Mouse (Mus musculus) left cerebral cortex, adult 18-20 months (tissue): ENCODE measurements at regions not wholly inside any gene's neighbourhood (a gene's known extent, or its start where the extent isn't known, plus 50 kb on each side); places are given as distances from the start of the nearest gene placed in this dataset.
"Not testable (repeated sequence)": the region's sequence is repeated elsewhere in the genome, so short reads cannot be mapped to it uniquely, and the experiment has no call there.

Source experiments
- DNase-seq, 2 experiments: peaks; one replicate each; pipeline ENCODE4 v3.0.0; 2021 to 2022; ENCODE audit warnings: low spot score in 2 of 2, mixed read lengths in 1 of 2

- no peak for DNase-seq
These were observed 196.2 kb upstream of the Speer4f2 start for GRCm38 (mm10) chr5:17176771-17177170.

GRCm38 (mm10) chr5:17208554-17209283, 164.3 kb upstream of the Speer4f2 start:
- no peak for DNase-seq

- DNase-seq = no peak
These were observed 162.2 kb upstream of the Speer4f2 start for GRCm38 (mm10) chr5:17210723-17211245.

GRCm38 (mm10) chr5:17223542-17223941, 149.4 kb upstream of the Speer4f2 start:
- not testable (repeated sequence) for DNase-seq

GRCm38 (mm10) chr5:17247732-17248606, 125.0 kb upstream of the Speer4f2 start:
- DNase-seq = no peak

GRCm38 (mm10) chr5:17260541-17261325, 112.2 kb upstream of the Speer4f2 start:
- DNase-seq = no peak

- DNase-seq = no peak
These were observed 110.9 kb upstream of the Speer4f2 start for GRCm38 (mm10) chr5:17262126-17262525.

GRCm38 (mm10) chr5:17271153-17271552, 101.8 kb upstream of the Speer4f2 start:
- DNase-seq = no peak

- DNase-seq = no peak
These were observed 101.1 kb upstream of the Speer4f2 start for GRCm38 (mm10) chr5:17271722-17272479.

GRCm38 (mm10) chr5:17275346-17275745, 97.6 kb upstream of the Speer4f2 start:
- DNase-seq = no peak

GRCm38 (mm10) chr5:17276782-17277578, 96.0 kb upstream of the Speer4f2 start:
- no peak for DNase-seq

GRCm38 (mm10) chr5:17280203-17280602, 92.8 kb upstream of the Speer4f2 start:
- no peak for DNase-seq

- DNase-seq = no peak
These were observed 92.0 kb upstream of the Speer4f2 start for GRCm38 (mm10) chr5:17280951-17281350.

GRCm38 (mm10) chr5:17289028-17289427, 84.0 kb upstream of the Speer4f2 start:
- DNase-seq = no peak

- no peak for DNase-seq
These were observed 80.4 kb upstream of the Speer4f2 start for GRCm38 (mm10) chr5:17292559-17292958.

GRCm38 (mm10) chr5:17296571-17297035, 76.4 kb upstream of the Speer4f2 start:
- no peak for DNase-seq

GRCm38 (mm10) chr5:17299846-17300245, 73.1 kb upstream of the Speer4f2 start:
- no peak for DNase-seq

- DNase-seq = no peak
These were observed 51.5 kb upstream of the Speer4f2 start for GRCm38 (mm10) chr5:17321501-17321900.
